Mouse (Mus musculus): ENCODE data around the gene Zhx3. TPM values are rescaled to one million over a fixed set of nuclear protein-coding genes. Genes with fewer than 3 reads are reported as not detected.

The Zhx3 gene
- polyA plus RNA-seq, 1 experiment = 11.6 TPM

DNA sequence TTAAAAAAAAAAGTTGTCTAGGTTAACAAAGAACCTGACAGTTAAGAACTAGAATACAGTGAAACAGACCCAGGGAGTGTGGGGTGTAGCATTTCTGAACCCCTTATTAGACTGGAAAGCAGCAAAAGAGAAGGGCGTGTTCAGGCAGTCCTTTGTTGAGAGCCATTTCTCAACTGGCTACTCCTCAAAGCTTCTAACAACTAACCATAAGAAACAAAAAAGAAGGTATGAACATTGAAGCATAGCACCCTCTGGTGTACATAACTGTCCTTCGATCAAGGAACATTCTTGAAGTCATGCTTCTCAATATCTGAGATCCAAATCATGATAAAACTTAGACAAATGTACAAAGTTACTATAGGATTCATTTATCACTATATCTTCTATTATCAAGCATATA is 79.7 kb downstream of the Zhx3 start:
- 24% methylated on average over 2 of the region's 2 CpGs for WGBS
- peaks cover 6% of the 10 kb centered on the region for H3K4me1 ChIP-seq (ENCODE audit: control insufficient read depth, insufficient read depth, low read length)
- peak; percentile 44; the same call in 1 of the 2 replicates for TF ChIP-seq CTCF (IDR thresholded peaks at IDR 0.05; ENCODE audit: insufficient read depth, low read length)
- TF ChIP-seq POLR2A (IDR thresholded peaks at IDR 0.05; ENCODE audit: borderline replicate concordance, extremely low read depth, low read depth, low read length) = no peak
- no peak overlapping the region for H3K4me3 ChIP-seq (replicated peaks; ENCODE audit: extremely low read depth, low read depth, low read length)
- no peak for DNase-seq

DNA sequence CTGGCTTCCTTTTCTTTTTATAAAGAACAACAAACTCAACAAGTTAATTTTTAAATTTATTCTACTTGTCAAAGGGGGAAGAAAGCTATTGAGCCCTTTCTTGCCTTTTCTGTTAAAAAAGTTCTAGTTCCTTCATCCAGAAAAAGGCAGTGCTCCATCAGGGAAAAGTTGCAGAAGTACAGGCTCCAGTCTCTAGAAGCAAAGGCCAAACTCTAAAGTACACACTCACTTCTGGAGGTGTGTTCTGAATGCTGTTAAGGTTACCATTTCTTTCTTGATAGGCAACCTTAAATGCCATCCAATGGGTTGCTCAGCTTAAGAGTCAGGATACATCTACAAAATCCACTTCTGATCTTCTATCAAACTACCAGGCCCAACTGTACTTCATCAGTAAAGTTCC is 83.1 kb downstream of the Zhx3 start:
- TF ChIP-seq CTCF (IDR thresholded peaks at IDR 0.05; ENCODE audit: insufficient read depth, low read length) (no peak), POLR2A (IDR thresholded peaks at IDR 0.05; ENCODE audit: borderline replicate concordance, extremely low read depth, low read depth, low read length) (no peak)
- Histone ChIP-seq H3K4me1 (ENCODE audit: control insufficient read depth, insufficient read depth, low read length) (peaks cover 6% of the 10 kb centered on the region), H3K4me3 (replicated peaks; ENCODE audit: extremely low read depth, low read depth, low read length) (no peak overlapping the region)
- no peak for DNase-seq

DNA sequence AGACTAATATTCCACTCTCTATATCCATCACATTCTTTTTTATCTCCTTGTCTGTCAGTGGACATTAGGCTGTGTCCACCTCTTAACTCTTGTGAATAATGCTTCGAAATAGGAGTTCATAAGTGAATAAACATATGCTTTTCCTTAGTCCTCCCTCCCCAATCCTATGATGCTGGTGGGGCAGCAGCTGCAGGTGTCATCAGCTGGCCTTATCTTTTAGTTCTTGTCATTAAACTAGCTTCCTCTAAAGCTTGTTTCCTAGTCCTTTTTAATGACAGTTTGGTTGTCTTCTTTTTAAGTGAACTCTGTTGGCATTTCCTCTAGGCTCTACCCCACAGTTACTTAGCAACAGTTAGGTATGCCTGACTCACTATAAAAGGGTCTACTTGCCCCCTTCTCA is 83.8 kb downstream of the Zhx3 start:
- no peak for DNase-seq
- Histone ChIP-seq H3K4me3 (replicated peaks; ENCODE audit: extremely low read depth, low read depth, low read length) (no peak overlapping the region), H3K4me1 (ENCODE audit: control insufficient read depth, insufficient read depth, low read length) (peaks cover 6% of the 10 kb centered on the region)
- 64% methylated on average over 1 of the region's 1 CpGs for WGBS
- TF ChIP-seq POLR2A (IDR thresholded peaks at IDR 0.05; ENCODE audit: borderline replicate concordance, extremely low read depth, low read depth, low read length) = no peak
- no peak for TF ChIP-seq CTCF (IDR thresholded peaks at IDR 0.05; ENCODE audit: insufficient read depth, low read length)

DNA sequence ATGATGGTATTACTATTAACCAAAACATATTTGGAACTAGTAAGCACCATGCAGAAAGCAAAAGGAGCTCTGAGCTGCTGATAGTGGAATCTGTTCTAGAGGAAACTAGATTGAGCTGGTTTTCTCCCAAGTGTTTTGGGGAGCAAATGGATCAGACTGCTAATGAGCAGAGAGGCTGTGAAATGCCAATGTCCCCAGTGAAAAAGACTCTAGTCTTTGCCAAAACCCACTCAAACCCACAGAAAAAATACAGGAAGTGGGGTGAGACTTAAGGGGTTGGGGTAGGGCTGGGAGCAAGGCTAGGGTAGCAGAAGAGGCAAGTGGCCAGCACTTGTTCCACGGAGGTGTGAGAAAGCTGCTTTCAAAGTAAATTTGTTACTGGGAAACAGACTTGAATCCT is 86.5 kb downstream of the Zhx3 start:
- no peak for DNase-seq
- no peak for TF ChIP-seq POLR2A (IDR thresholded peaks at IDR 0.05; ENCODE audit: borderline replicate concordance, extremely low read depth, low read depth, low read length)
- H3K4me1 ChIP-seq (ENCODE audit: control insufficient read depth, insufficient read depth, low read length) = peaks cover 2% of the 10 kb centered on the region
- H3K4me3 ChIP-seq (replicated peaks; ENCODE audit: extremely low read depth, low read depth, low read length) = no peak overlapping the region
- WGBS = 33% methylated on average over 1 of the region's 1 CpGs

DNA sequence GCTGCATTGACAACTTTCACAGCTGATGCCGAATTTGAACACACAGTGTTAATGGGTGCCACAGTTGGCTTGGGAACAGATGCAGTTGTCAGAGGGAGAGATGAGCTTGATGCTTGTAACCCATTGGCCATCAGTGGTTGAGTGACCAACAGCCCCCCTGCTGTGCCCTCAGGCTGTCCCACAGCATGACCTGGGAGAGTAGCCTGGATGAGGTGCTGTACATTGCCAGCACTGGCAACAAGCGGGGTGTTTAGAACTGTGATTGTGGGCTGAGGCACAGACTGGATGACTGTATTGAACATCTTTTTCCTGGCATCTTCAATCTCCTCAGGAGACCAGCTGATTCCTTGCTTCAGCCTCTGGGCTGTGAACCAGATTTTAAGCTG is 92.0 kb downstream of the Zhx3 start:
- DNase-seq = no peak
- 93% methylated on average over 2 of the region's 2 CpGs for WGBS
- TF ChIP-seq CTCF (IDR thresholded peaks at IDR 0.05; ENCODE audit: insufficient read depth, low read length) = no peak
- no peak for TF ChIP-seq POLR2A (IDR thresholded peaks at IDR 0.05; ENCODE audit: borderline replicate concordance, extremely low read depth, low read depth, low read length)
- Histone ChIP-seq H3K4me3 (replicated peaks; ENCODE audit: extremely low read depth, low read depth, low read length) (no peak overlapping the region), H3K4me1 (ENCODE audit: control insufficient read depth, insufficient read depth, low read length) (peaks cover 2% of the 10 kb centered on the region)

DNA sequence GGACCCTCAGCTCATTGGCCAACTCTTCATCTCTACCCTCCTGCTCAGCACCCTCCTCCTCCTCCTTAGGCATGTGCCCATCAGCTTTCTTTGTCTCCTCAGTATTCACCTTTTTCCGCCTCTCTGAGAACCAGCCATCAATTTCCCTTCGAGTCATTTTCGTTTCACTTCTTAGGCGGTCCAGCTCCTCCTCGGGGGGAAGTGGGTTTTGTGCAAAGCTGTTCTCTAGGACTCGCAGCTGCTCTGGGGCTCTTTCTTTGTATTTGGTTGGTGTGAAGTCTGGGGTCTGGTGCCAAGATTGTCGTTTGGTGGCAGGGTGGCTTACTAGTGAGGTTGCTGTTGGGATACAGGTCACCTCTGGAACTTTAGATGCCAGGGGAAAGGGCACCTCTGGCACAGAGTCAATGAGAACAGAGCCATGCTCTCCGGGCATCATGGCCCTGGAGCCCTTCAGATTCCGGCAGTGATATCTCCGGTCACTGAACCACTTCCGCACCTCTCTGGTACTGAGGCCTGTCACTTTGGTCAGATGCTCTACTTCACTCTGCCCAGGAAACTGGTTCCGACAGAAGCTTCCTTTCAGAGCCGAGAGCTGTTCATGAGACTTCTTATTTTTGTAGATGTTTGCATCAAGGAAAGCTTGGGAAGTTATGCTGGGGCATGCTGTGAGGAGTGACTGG is 92.5 kb downstream of the Zhx3 start:
- DNase-seq = no peak

DNA sequence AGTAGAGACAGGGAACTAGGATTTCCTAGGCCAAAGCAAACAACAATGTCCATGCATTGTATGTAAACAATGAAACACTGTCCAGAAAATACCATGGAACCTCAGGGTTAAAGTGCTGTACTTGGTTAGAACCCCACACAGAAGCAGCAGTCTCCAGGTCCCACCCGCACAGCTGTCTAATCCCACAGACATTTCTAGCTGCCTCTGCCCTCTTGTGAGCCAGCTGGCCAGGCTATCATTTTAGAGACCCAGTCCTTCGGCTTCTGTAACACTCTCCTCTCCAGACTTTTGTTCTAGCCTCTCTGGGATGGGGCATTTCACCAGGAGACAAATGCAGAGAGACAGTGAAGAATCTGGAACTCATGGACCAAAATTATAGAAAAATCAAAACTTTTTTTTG is 94.8 kb downstream of the Zhx3 start:
- H3K4me1 ChIP-seq (ENCODE audit: control insufficient read depth, insufficient read depth, low read length) = no peaks in the 10 kb centered on the region
- 69% methylated on average over 2 of the region's 2 CpGs for WGBS
- H3K4me3 ChIP-seq (replicated peaks; ENCODE audit: extremely low read depth, low read depth, low read length) = no peak overlapping the region
- DNase-seq = no peak
- no peak for TF ChIP-seq CTCF (IDR thresholded peaks at IDR 0.05; ENCODE audit: insufficient read depth, low read length)
- no peak for TF ChIP-seq POLR2A (IDR thresholded peaks at IDR 0.05; ENCODE audit: borderline replicate concordance, extremely low read depth, low read depth, low read length)

More for the DNA sequence above, 92.5 kb downstream of the Zhx3 start:
- WGBS = 82% methylated on average over 13 of the region's 13 CpGs
- Histone ChIP-seq H3K4me3 (replicated peaks; ENCODE audit: extremely low read depth, low read depth, low read length) (no peak overlapping the region), H3K4me1 (ENCODE audit: control insufficient read depth, insufficient read depth, low read length) (peaks cover 2% of the 10 kb centered on the region; the same call in 1 of the 2 replicates)
- no peak for TF ChIP-seq POLR2A (IDR thresholded peaks at IDR 0.05; ENCODE audit: borderline replicate concordance, extremely low read depth, low read depth, low read length)
- TF ChIP-seq CTCF (IDR thresholded peaks at IDR 0.05; ENCODE audit: insufficient read depth, low read length) = no peak

DNA sequence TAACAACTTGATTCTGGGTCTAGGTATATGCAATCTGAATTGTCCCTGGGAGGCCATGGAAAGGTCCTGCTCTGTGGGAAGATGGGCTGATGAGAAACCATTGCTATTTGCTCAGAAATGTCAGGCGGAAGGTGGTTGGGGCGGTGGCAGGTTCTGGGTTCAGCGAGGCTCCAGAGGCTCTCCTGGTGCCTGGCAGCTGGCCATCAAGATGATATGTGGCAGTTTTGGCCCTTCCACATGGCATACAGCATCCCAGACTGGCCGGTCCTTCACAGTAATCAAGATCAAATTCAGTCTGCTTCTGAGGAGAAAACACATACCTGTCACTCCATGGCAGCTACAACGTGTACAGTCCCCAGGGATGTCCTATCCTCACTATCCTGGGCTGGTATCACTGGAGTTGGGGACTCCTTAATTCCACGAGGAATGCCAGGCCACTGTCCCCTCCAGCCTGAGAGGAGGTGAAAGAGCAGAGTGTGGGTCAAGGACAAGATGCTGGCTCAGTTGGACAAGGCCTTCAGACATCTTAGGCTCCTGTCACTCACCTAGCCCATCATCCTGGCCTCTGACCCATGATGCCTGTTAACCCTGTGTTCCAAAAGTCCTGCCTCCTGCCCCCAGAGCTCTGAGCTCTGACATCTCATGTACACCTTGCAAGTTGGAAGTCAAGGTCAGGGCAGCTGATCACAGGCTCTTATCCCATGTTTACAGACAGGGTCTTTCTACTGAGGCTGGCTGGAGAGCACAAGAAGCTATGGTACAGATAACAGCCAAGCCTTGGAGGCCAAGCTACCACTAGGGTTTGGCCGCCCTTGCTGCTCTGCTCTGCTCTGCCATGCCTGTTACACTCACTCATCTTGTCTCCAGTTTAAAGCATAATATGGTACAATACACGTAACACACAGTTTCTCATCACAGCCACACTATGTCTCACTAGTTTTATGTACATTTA is 101.2 kb downstream of the Zhx3 start:
- TF ChIP-seq POLR2A (IDR thresholded peaks at IDR 0.05; ENCODE audit: borderline replicate concordance, extremely low read depth, low read depth, low read length) = no peak
- TF ChIP-seq CTCF (IDR thresholded peaks at IDR 0.05; ENCODE audit: insufficient read depth, low read length) = no peak
- H3K4me1 ChIP-seq (ENCODE audit: control insufficient read depth, insufficient read depth, low read length) = peaks cover 8% of the 10 kb centered on the region
- H3K4me3 ChIP-seq (replicated peaks; ENCODE audit: extremely low read depth, low read depth, low read length) = no peak overlapping the region
- WGBS = 80% methylated on average over 8 of the region's 8 CpGs
- DNase-seq = no peak

DNA sequence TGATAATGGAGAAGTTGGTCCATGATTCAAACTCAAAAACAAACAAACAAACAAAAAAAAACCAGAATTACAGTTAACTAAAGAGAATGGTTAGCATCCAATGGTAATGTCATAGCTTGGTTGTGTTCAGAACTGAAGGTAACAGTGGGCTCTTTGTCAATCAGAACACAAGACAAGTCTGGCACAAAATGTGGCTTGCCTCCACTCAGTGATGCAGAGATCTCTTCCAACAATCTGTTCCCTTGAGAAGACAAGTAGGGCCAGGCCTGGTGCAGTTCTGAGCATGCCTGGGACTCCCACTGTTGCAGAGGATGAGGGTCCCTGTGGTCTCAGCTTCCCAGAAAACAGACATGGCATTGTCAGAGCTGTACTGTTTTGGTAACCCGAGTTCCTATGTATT is 101.9 kb downstream of the Zhx3 start:
- no peak overlapping the region for H3K4me3 ChIP-seq (replicated peaks; ENCODE audit: extremely low read depth, low read depth, low read length)
- H3K4me1 ChIP-seq (ENCODE audit: control insufficient read depth, insufficient read depth, low read length) = peaks cover 15% of the 10 kb centered on the region
- 91% methylated on average over 1 of the region's 1 CpGs for WGBS
- no peak for TF ChIP-seq CTCF (IDR thresholded peaks at IDR 0.05; ENCODE audit: insufficient read depth, low read length)
- DNase-seq = no peak

DNA sequence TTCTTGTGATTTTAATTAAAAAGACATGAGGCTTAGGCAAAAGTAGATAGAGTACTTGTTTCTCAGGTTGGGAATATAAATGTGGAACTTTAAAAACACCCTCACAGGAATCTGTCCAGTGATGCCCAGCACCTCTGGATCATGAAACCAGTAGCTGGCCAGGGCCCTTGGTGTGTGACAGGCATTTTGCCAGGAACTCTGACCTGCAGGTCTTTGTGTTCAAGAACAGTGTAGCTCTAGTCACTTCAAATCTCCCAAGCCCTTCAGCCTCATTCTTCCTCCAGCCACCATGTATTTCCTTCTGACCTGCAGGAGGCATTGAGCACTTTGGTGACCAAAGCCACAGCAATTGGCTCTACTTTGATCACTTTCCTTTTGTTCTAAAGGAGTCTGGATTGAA is 102.4 kb downstream of the Zhx3 start:
- Histone ChIP-seq H3K4me3 (replicated peaks; ENCODE audit: extremely low read depth, low read depth, low read length) (no peak overlapping the region), H3K4me1 (ENCODE audit: control insufficient read depth, insufficient read depth, low read length) (peaks cover 16% of the 10 kb centered on the region)
- DNase-seq = no peak
- TF ChIP-seq POLR2A (IDR thresholded peaks at IDR 0.05; ENCODE audit: borderline replicate concordance, extremely low read depth, low read depth, low read length) = no peak
- TF ChIP-seq CTCF (IDR thresholded peaks at IDR 0.05; ENCODE audit: insufficient read depth, low read length) = no peak

Data from lung, adult 2 months (tissue).